Mouse (Mus musculus): ENCODE data around the gene Slc5a11. TPM values are rescaled to one million over a fixed set of nuclear protein-coding genes. Genes with fewer than 3 reads are reported as not detected.

Slc5a11 gene
- total RNA-seq, 4 experiments from 2014 or later, result 0.62 to 3.3 (median 1.3) TPM

- no peak for DNase-seq (ENCODE audit: low spot score in 2 of 2)
These were observed 3.1 kb upstream of the Slc5a11 start for GRCm38 (mm10) chr7:123211461-123211860.

- no peak for DNase-seq (ENCODE audit: low spot score in 2 of 2)
These were observed 2.3 kb upstream of the Slc5a11 start for GRCm38 (mm10) chr7:123212316-123212715.

GRCm38 (mm10) chr7:123215138-123215537 is 558 bp downstream of the Slc5a11 start:
- no peak for DNase-seq (ENCODE audit: low spot score in 2 of 2)

GRCm38 (mm10) chr7:123217448-123218354 is 3.1 kb downstream of the Slc5a11 start:
- no peak for DNase-seq (ENCODE audit: low spot score in 2 of 2)

- peak; percentile 47 to 68 for DNase-seq (ENCODE audit: low spot score in 2 of 2)
These were observed 4.0 kb downstream of the Slc5a11 start for GRCm38 (mm10) chr7:123218620-123219019.

- peak in 1 of 2 experiments; percentile 33 for DNase-seq (ENCODE audit: low spot score in 2 of 2)
These were observed 5.4 kb downstream of the Slc5a11 start for GRCm38 (mm10) chr7:123219781-123220632.

- DNase-seq (ENCODE audit: low spot score in 2 of 2), result no peak
These were observed 6.0 kb downstream of the Slc5a11 start for GRCm38 (mm10) chr7:123220633-123220942.

- DNase-seq (ENCODE audit: low spot score in 2 of 2), result no peak
These were observed 9.5 kb downstream of the Slc5a11 start for GRCm38 (mm10) chr7:123224076-123224475.

GRCm38 (mm10) chr7:123225159-123225558 is 10.6 kb downstream of the Slc5a11 start:
- no peak for DNase-seq (ENCODE audit: low spot score in 2 of 2)

- DNase-seq (ENCODE audit: low spot score in 2 of 2), result no peak
These were observed 20.9 kb downstream of the Slc5a11 start for GRCm38 (mm10) chr7:123235449-123235848.

- no peak for DNase-seq (ENCODE audit: low spot score in 2 of 2)
These were observed 24.0 kb downstream of the Slc5a11 start for GRCm38 (mm10) chr7:123238621-123239020.

GRCm38 (mm10) chr7:123240064-123240463 is 25.5 kb downstream of the Slc5a11 start:
- no peak for DNase-seq (ENCODE audit: low spot score in 2 of 2)

- no peak for DNase-seq (ENCODE audit: low spot score in 2 of 2)
These were observed 27.7 kb downstream of the Slc5a11 start for GRCm38 (mm10) chr7:123242241-123242640.

GRCm38 (mm10) chr7:123244833-123245232 is 30.3 kb downstream of the Slc5a11 start:
- DNase-seq (ENCODE audit: low spot score in 2 of 2), result no peak

- DNase-seq (ENCODE audit: low spot score in 2 of 2), result no peak
These were observed 32.0 kb downstream of the Slc5a11 start for GRCm38 (mm10) chr7:123246504-123247084.

- DNase-seq (ENCODE audit: low spot score in 2 of 2), result no peak
These were observed 33.6 kb downstream of the Slc5a11 start for GRCm38 (mm10) chr7:123248166-123248565.

GRCm38 (mm10) chr7:123251343-123251742 is 36.8 kb downstream of the Slc5a11 start:
- DNase-seq (ENCODE audit: low spot score in 2 of 2), result no peak

GRCm38 (mm10) chr7:123253396-123253795 is 38.8 kb downstream of the Slc5a11 start:
- no peak for DNase-seq (ENCODE audit: low spot score in 2 of 2)

GRCm38 (mm10) chr7:123254196-123254970 is 39.8 kb downstream of the Slc5a11 start:
- DNase-seq (ENCODE audit: low spot score in 2 of 2), result no peak

- DNase-seq (ENCODE audit: low spot score in 2 of 2), result no peak
These were observed 43.5 kb downstream of the Slc5a11 start for GRCm38 (mm10) chr7:123258103-123258502.

- DNase-seq (ENCODE audit: low spot score in 2 of 2), result no peak
These were observed 58.5 kb downstream of the Slc5a11 start for GRCm38 (mm10) chr7:123273056-123273455.

All from layer of hippocampus, adult 8-10 months (tissue).